Mouse (Mus musculus): Measurements from ENCODE around the gene Maz. TPM values are rescaled to one million over a fixed set of nuclear protein-coding genes. Genes with fewer than 3 reads are reported as not detected.

The Maz gene
- polyA plus RNA-seq, 1 experiment from 2014 or later: 65.8 TPM

Small RNA genes lying within 50 kb of the gene (microRNA-seq; reads per million reads assigned to microRNA genes)
- not detected for gene Gm44343

Other genes with a start within 250 kb of the Maz start
- gene Tbx6, start 245.6 kb downstream of the Maz start, polyA plus RNA-seq (2015; fragmentation: Nextera tagmentation; extraction: Ambion mirVana): 0.37 and 0.51 TPM in 2 replicates
- 257 and 272 TPM in 2 replicates for gene Ppp4c, start 234.5 kb downstream of the Maz start, polyA plus RNA-seq (2015; fragmentation: Nextera tagmentation; extraction: Ambion mirVana)
- gene Fam57b, start 229.4 kb downstream of the Maz start, polyA plus RNA-seq (2015; fragmentation: Nextera tagmentation; extraction: Ambion mirVana): 0.52 and 0.54 TPM in 2 replicates
- gene 4930451I11Rik, start 195.4 kb downstream of the Maz start, polyA plus RNA-seq (2015; fragmentation: Nextera tagmentation; extraction: Ambion mirVana): not detected in 2 replicates
- 6.6 and 11.4 TPM in 2 replicates for gene Doc2a, start 179.6 kb downstream of the Maz start, polyA plus RNA-seq (2015; fragmentation: Nextera tagmentation; extraction: Ambion mirVana)
- 36.8 and 40.1 TPM in 2 replicates for gene Hirip3, start 165.1 kb downstream of the Maz start, polyA plus RNA-seq (2015; fragmentation: Nextera tagmentation; extraction: Ambion mirVana)
- gene Ino80e, start 164.7 kb downstream of the Maz start, polyA plus RNA-seq (2015; fragmentation: Nextera tagmentation; extraction: Ambion mirVana): 88.9 and 91.0 TPM in 2 replicates
- gene Taok2, start 142.3 kb downstream of the Maz start, polyA plus RNA-seq (2015; fragmentation: Nextera tagmentation; extraction: Ambion mirVana): 45.8 and 54.2 TPM in 2 replicates
- gene Tmem219, start 104.1 kb downstream of the Maz start, polyA plus RNA-seq (2015; fragmentation: Nextera tagmentation; extraction: Ambion mirVana): 28.5 and 31.6 TPM in 2 replicates
- 15.5 and 17.0 TPM in 2 replicates for gene Kctd13, start 98.2 kb downstream of the Maz start, polyA plus RNA-seq (2015; fragmentation: Nextera tagmentation; extraction: Ambion mirVana)
- 0.21 TPM in 1 of 2 replicates, not detected in the other for gene Asphd1, start 77.5 kb downstream of the Maz start, polyA plus RNA-seq (2015; fragmentation: Nextera tagmentation; extraction: Ambion mirVana)
- 1.3 and 2.5 TPM in 2 replicates for gene Sez6l2, start 76.5 kb downstream of the Maz start, polyA plus RNA-seq (2015; fragmentation: Nextera tagmentation; extraction: Ambion mirVana)
- gene Cdipt, start 51.1 kb downstream of the Maz start, polyA plus RNA-seq (2015; fragmentation: Nextera tagmentation; extraction: Ambion mirVana): 106 and 115 TPM in 2 replicates
- gene Cdiptos, start 50.9 kb downstream of the Maz start, polyA plus RNA-seq (2015; fragmentation: Nextera tagmentation; extraction: Ambion mirVana): 1.4 and 1.5 TPM in 2 replicates
- gene Mvp, start 12.4 kb downstream of the Maz start, polyA plus RNA-seq (2015; fragmentation: Nextera tagmentation; extraction: Ambion mirVana): 15.3 and 16.8 TPM in 2 replicates
- 0.45 TPM in 1 of 2 replicates, not detected in the other for gene Pagr1b, start 10.6 kb downstream of the Maz start, polyA plus RNA-seq (2015; fragmentation: Nextera tagmentation; extraction: Ambion mirVana)
- 44.8 and 59.5 TPM in 2 replicates for gene Pagr1a, start 9.7 kb downstream of the Maz start, polyA plus RNA-seq (2015; fragmentation: Nextera tagmentation; extraction: Ambion mirVana)
- gene Gm42742, start 5.9 kb downstream of the Maz start, polyA plus RNA-seq (2015; fragmentation: Nextera tagmentation; extraction: Ambion mirVana): 52.6 and 61.2 TPM in 2 replicates
- 5.4 and 7.2 TPM in 2 replicates for gene Prrt2, start 5.8 kb downstream of the Maz start, polyA plus RNA-seq (2015; fragmentation: Nextera tagmentation; extraction: Ambion mirVana)
- 136 and 141 TPM in 2 replicates for gene Kif22, start 15.4 kb upstream of the Maz start, polyA plus RNA-seq (2015; fragmentation: Nextera tagmentation; extraction: Ambion mirVana)
- not detected in 2 replicates for gene Zg16, start 60.3 kb upstream of the Maz start, polyA plus RNA-seq (2015; fragmentation: Nextera tagmentation; extraction: Ambion mirVana)
- 3.3 and 3.8 TPM in 2 replicates for gene AI467606, start 64.3 kb upstream of the Maz start, polyA plus RNA-seq (2015; fragmentation: Nextera tagmentation; extraction: Ambion mirVana)
- gene Qprt, start 95.2 kb upstream of the Maz start, polyA plus RNA-seq (2015; fragmentation: Nextera tagmentation; extraction: Ambion mirVana): 16.7 and 19.0 TPM in 2 replicates
- 0.32 and 0.37 TPM in 2 replicates for gene Spn, start 110.8 kb upstream of the Maz start, polyA plus RNA-seq (2015; fragmentation: Nextera tagmentation; extraction: Ambion mirVana)
- gene Cd2bp2, start 169.0 kb upstream of the Maz start, polyA plus RNA-seq (2015; fragmentation: Nextera tagmentation; extraction: Ambion mirVana): 59.3 and 66.6 TPM in 2 replicates
- 23.4 and 26.7 TPM in 2 replicates for gene Tbc1d10b, start 181.4 kb upstream of the Maz start, polyA plus RNA-seq (2015; fragmentation: Nextera tagmentation; extraction: Ambion mirVana)
- 51.1 and 90.2 TPM in 2 replicates for gene Mylpf, start 181.9 kb upstream of the Maz start, polyA plus RNA-seq (2015; fragmentation: Nextera tagmentation; extraction: Ambion mirVana)
- 41.7 and 46.1 TPM in 2 replicates for gene Zfp553, start 206.0 kb upstream of the Maz start, polyA plus RNA-seq (2015; fragmentation: Nextera tagmentation; extraction: Ambion mirVana)
- 21.3 and 21.7 TPM in 2 replicates for gene Sept1, start 206.1 kb upstream of the Maz start, polyA plus RNA-seq (2015; fragmentation: Nextera tagmentation; extraction: Ambion mirVana)
- gene Zfp771, start 217.2 kb upstream of the Maz start, polyA plus RNA-seq (2015; fragmentation: Nextera tagmentation; extraction: Ambion mirVana): 59.3 and 62.3 TPM in 2 replicates
- gene Dctpp1, start 233.7 kb upstream of the Maz start, polyA plus RNA-seq (2015; fragmentation: Nextera tagmentation; extraction: Ambion mirVana): 224 and 226 TPM in 2 replicates
- 112 and 113 TPM in 2 replicates for gene Sephs2, start 247.0 kb upstream of the Maz start, polyA plus RNA-seq (2015; fragmentation: Nextera tagmentation; extraction: Ambion mirVana)

Data from kidney, embryonic 15.5 days (tissue).